Mouse (Mus musculus): Measurements from ENCODE around the gene Cfap299.

Gene Cfap299

GRCm38 (mm10) chr5:98807022-98807421 lies 477.9 kb downstream of the Cfap299 start:
- DNase-seq (ENCODE audit: low read depth, low spot score): no peak

GRCm38 (mm10) chr5:98807953-98808352 lies 478.8 kb downstream of the Cfap299 start:
- DNase-seq (ENCODE audit: low read depth, low spot score): no peak

GRCm38 (mm10) chr5:98812380-98812779 lies 483.3 kb downstream of the Cfap299 start:
- DNase-seq (ENCODE audit: low read depth, low spot score): no peak

GRCm38 (mm10) chr5:98815269-98815668 lies 486.2 kb downstream of the Cfap299 start:
- DNase-seq (ENCODE audit: low read depth, low spot score): no peak

- DNase-seq (ENCODE audit: low read depth, low spot score): no peak
Measured at GRCm38 (mm10) chr5:98833760-98834159, 504.7 kb downstream of the Cfap299 start.

GRCm38 (mm10) chr5:98834300-98834699 lies 505.2 kb downstream of the Cfap299 start:
- no peak for DNase-seq (ENCODE audit: low read depth, low spot score)

- DNase-seq (ENCODE audit: low read depth, low spot score): no peak
Measured at GRCm38 (mm10) chr5:98842600-98843310, 513.7 kb downstream of the Cfap299 start.

GRCm38 (mm10) chr5:98844664-98845063 lies 515.6 kb downstream of the Cfap299 start:
- no peak for DNase-seq (ENCODE audit: low read depth, low spot score)
